Mouse (Mus musculus): ENCODE data around the gene 9130023H24Rik.

DNA sequence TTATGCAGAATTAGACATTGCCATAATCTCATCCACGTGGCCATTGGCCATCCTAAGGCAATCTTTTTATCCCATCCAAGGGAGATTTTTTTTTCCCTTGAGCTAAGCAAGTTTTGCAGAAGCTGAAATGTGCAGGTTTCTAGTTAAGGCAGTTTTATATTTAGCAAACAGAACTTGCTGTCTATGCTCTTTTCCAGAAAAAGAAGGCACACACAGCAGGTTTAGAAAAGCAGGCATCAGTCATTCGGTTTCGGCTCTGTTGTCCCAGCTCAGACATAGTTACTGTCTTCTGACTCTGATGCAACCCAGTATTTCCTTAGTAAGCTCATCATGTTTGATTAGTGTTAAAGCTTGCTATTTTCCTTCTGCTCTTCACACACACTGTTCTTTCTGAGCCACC, 16.9 kb downstream of the 9130023H24Rik start:
- TF ChIP-seq CTCF (IDR thresholded peaks at IDR 0.05; ENCODE audit: low read depth) (no peak), EP300 (IDR thresholded peaks at IDR 0.05; ENCODE audit: low read depth) (no peak)

All from liver, postnatal 0 days (tissue).